Mouse (Mus musculus): Measurements from ENCODE around the gene Gm5741. TPM values are rescaled to one million over a fixed set of nuclear protein-coding genes. Genes with fewer than 3 reads are reported as not detected.
A peak's percentile ranks its signal among the peaks of the same experiment; 100 is the strongest.

Gene Gm5741
- polyA plus RNA-seq, 1 experiment = not detected

- TF ChIP-seq CTCF (IDR thresholded peaks at IDR 0.05; ENCODE audit: control insufficient read depth, insufficient read depth, insufficient replicate concordance, low read depth, low read length) = no peak
- no peak for TF ChIP-seq POLR2A (IDR thresholded peaks at IDR 0.05; ENCODE audit: control insufficient read depth, low read depth, low read length)
- H3K4me1 ChIP-seq (ENCODE audit: control insufficient read depth, insufficient read depth, low read length) = peaks cover 8% of the 10 kb centered on the region
- H3K27me3 ChIP-seq (ENCODE audit: control insufficient read depth, insufficient read depth, low read length) = no peaks in the 10 kb centered on the region
- H3K4me3 ChIP-seq (ENCODE audit: control insufficient read depth, low read depth, low read length) = no peak overlapping the region
- no peaks in the 10 kb centered on the region for H3K36me3 ChIP-seq (ENCODE audit: control insufficient read depth, insufficient read depth, low read length)
- H3K27ac ChIP-seq (ENCODE audit: control insufficient read depth, insufficient read depth, low read depth, low read length) = no peak overlapping the region
Measured at GRCm38 (mm10) chr8:85029271-85029670, 38.5 kb downstream of the Gm5741 start.

GRCm38 (mm10) chr8:85027922-85028321 lies 39.9 kb downstream of the Gm5741 start:
- no peaks in the 10 kb centered on the region for H3K36me3 ChIP-seq (ENCODE audit: control insufficient read depth, insufficient read depth, low read length)
- H3K4me3 ChIP-seq (ENCODE audit: control insufficient read depth, low read depth, low read length) = peak overlapping the region; percentile 43; the same call in 1 of the 2 replicates
- peaks cover 5% of the 10 kb centered on the region for H3K4me1 ChIP-seq (ENCODE audit: control insufficient read depth, insufficient read depth, low read length)
- TF ChIP-seq CTCF (IDR thresholded peaks at IDR 0.05; ENCODE audit: control insufficient read depth, insufficient read depth, insufficient replicate concordance, low read depth, low read length) = no peak
- TF ChIP-seq POLR2A (IDR thresholded peaks at IDR 0.05; ENCODE audit: control insufficient read depth, low read depth, low read length) = no peak
- no peaks in the 10 kb centered on the region for H3K27me3 ChIP-seq (ENCODE audit: control insufficient read depth, insufficient read depth, low read length)
- no peak overlapping the region for H3K27ac ChIP-seq (ENCODE audit: control insufficient read depth, insufficient read depth, low read depth, low read length)

GRCm38 (mm10) chr8:85027516-85027855 lies 40.3 kb downstream of the Gm5741 start:
- Histone ChIP-seq H3K27ac (ENCODE audit: control insufficient read depth, insufficient read depth, low read depth, low read length) (peak overlapping the region; percentile 19; the same call in 1 of the 2 replicates), H3K4me3 (ENCODE audit: control insufficient read depth, low read depth, low read length) (peak overlapping the region; percentile 99), H3K36me3 (ENCODE audit: control insufficient read depth, insufficient read depth, low read length) (no peaks in the 10 kb centered on the region), H3K4me1 (ENCODE audit: control insufficient read depth, insufficient read depth, low read length) (peaks cover 5% of the 10 kb centered on the region), H3K27me3 (ENCODE audit: control insufficient read depth, insufficient read depth, low read length) (no peaks in the 10 kb centered on the region)
- TF ChIP-seq POLR2A (IDR thresholded peaks at IDR 0.05; ENCODE audit: control insufficient read depth, low read depth, low read length) (no peak), CTCF (IDR thresholded peaks at IDR 0.05; ENCODE audit: control insufficient read depth, insufficient read depth, insufficient replicate concordance, low read depth, low read length) (no peak)

GRCm38 (mm10) chr8:85026670-85027515 lies 40.9 kb downstream of the Gm5741 start, which contains the start of gene Trir:
TSS of gene Trir (plus strand) at chr8:85026823.
- peaks cover 5% of the 10 kb centered on the region for H3K4me1 ChIP-seq (ENCODE audit: control insufficient read depth, insufficient read depth, low read length)
- H3K4me3 ChIP-seq (ENCODE audit: control insufficient read depth, low read depth, low read length) = peak within 1 kb of the TSS; percentile 99
- no peak for TF ChIP-seq CTCF (IDR thresholded peaks at IDR 0.05; ENCODE audit: control insufficient read depth, insufficient read depth, insufficient replicate concordance, low read depth, low read length)
- peak; percentile 94 for TF ChIP-seq POLR2A (IDR thresholded peaks at IDR 0.05; ENCODE audit: control insufficient read depth, low read depth, low read length)
- H3K27me3 ChIP-seq (ENCODE audit: control insufficient read depth, insufficient read depth, low read length) = no peaks in the 10 kb centered on the region
- H3K27ac ChIP-seq (ENCODE audit: control insufficient read depth, insufficient read depth, low read depth, low read length) = peak within 1 kb of the TSS; percentile 90
- no peaks in the 10 kb centered on the region for H3K36me3 ChIP-seq (ENCODE audit: control insufficient read depth, insufficient read depth, low read length)

GRCm38 (mm10) chr8:85025098-85025932 lies 42.5 kb downstream of the Gm5741 start, which contains the start of gene Asna1:
TSS of gene Asna1 (minus strand) at chr8:85025281.
- H3K36me3 ChIP-seq (ENCODE audit: control insufficient read depth, insufficient read depth, low read length) = no peaks in the 10 kb centered on the region
- no peaks in the 10 kb centered on the region for H3K27me3 ChIP-seq (ENCODE audit: control insufficient read depth, insufficient read depth, low read length)
- TF ChIP-seq POLR2A (IDR thresholded peaks at IDR 0.05; ENCODE audit: control insufficient read depth, low read depth, low read length) (peak; percentile 52; the same call in 1 of the 2 replicates), CTCF (IDR thresholded peaks at IDR 0.05; ENCODE audit: control insufficient read depth, insufficient read depth, insufficient replicate concordance, low read depth, low read length) (no peak)
- peak within 1 kb of the TSS; percentile 90 for H3K27ac ChIP-seq (ENCODE audit: control insufficient read depth, insufficient read depth, low read depth, low read length)
- H3K4me3 ChIP-seq (ENCODE audit: control insufficient read depth, low read depth, low read length) = peak within 1 kb of the TSS; percentile 99
- H3K4me1 ChIP-seq (ENCODE audit: control insufficient read depth, insufficient read depth, low read length) = peaks cover 5% of the 10 kb centered on the region

GRCm38 (mm10) chr8:85023846-85024245 lies 43.9 kb downstream of the Gm5741 start:
- H3K27ac ChIP-seq (ENCODE audit: control insufficient read depth, insufficient read depth, low read depth, low read length) = no peak overlapping the region
- H3K36me3 ChIP-seq (ENCODE audit: control insufficient read depth, insufficient read depth, low read length) = no peaks in the 10 kb centered on the region
- TF ChIP-seq POLR2A (IDR thresholded peaks at IDR 0.05; ENCODE audit: control insufficient read depth, low read depth, low read length) (no peak), CTCF (IDR thresholded peaks at IDR 0.05; ENCODE audit: control insufficient read depth, insufficient read depth, insufficient replicate concordance, low read depth, low read length) (no peak)
- peak overlapping the region; percentile 99 for H3K4me3 ChIP-seq (ENCODE audit: control insufficient read depth, low read depth, low read length)
- peaks cover 2% of the 10 kb centered on the region for H3K4me1 ChIP-seq (ENCODE audit: control insufficient read depth, insufficient read depth, low read length)
- H3K27me3 ChIP-seq (ENCODE audit: control insufficient read depth, insufficient read depth, low read length) = no peaks in the 10 kb centered on the region
